Mouse (Mus musculus) embryonic fibroblast, embryonic 13.5 days (primary cell): ENCODE measurements at regions not wholly inside any gene's neighbourhood (a gene's known extent, or its start where the extent isn't known, plus 50 kb on each side); places are given as distances from the start of the nearest gene placed in this dataset.

Experiments
- CTCF ChIP-seq: IDR thresholded peaks from 2 replicates; pipeline ENCODE4 v1.5.1; 2011; ENCODE audit warnings: mild to moderate bottlenecking, control low read depth, low read length, moderate library complexity, borderline replicate concordance; ENCODE audit not compliant: insufficient read depth
- POLR2A ChIP-seq: IDR thresholded peaks from 2 replicates; pipeline ENCODE4 v1.6.1; 2011; ENCODE audit warnings: low read depth, mild to moderate bottlenecking, control low read depth, low read length, moderate library complexity

DNA sequence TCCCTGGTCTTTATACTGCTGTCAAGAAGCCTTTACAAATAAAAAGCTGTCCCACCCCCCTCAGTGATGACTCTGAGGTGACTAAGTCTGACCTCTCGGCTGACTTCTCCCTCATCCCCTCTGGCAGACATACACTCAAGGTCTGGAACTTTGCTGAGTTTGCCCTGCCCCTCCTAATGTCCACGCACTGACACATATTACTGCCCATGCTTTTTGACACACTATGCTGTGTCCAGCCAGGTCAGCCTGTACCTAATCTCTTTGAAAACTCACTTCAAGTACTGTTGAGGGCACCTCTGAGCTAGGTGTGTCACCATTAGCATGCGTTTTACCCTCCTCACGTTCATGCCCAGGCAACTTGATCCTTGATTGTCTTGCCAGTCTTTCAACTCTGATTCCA, 164.9 kb upstream of the Frmd6 start:
- TF ChIP-seq POLR2A (no peak), CTCF (no peak)
